Mouse (Mus musculus) gonadal fat pad, adult 2 months (tissue): Measurements from ENCODE around the gene Ndufs6. TPM values are rescaled to one million over a fixed set of nuclear protein-coding genes. Genes with fewer than 3 reads are reported as not detected.

ENCODE experiments used
- DNase-seq: peaks from one replicate; pipeline ENCODE4 v3.0.0-alpha.2; 2012; ENCODE audit warnings: low read depth
- polyA plus RNA-seq: library from polyadenylated mRNA; depleted of rRNA; stranded (reverse); fragments of >200 nt; gene quantifications from 2 replicates; pipeline ENCODE4 v1.2.3, GENCODE M21; 2012; rRNA removed

The Ndufs6 gene
- polyA plus RNA-seq = 88.6 and 109 TPM in 2 replicates

GRCm38 (mm10) chr13:73327827-73328698 lies at the start of gene Ndufs6, which contains the start of gene Mrpl36:
Gene Ndufs6, minus strand, starts transcription at chr13:73328542.
Gene Mrpl36, plus strand, starts transcription at chr13:73328513.
- DNase-seq = peak; percentile 42

DNA sequence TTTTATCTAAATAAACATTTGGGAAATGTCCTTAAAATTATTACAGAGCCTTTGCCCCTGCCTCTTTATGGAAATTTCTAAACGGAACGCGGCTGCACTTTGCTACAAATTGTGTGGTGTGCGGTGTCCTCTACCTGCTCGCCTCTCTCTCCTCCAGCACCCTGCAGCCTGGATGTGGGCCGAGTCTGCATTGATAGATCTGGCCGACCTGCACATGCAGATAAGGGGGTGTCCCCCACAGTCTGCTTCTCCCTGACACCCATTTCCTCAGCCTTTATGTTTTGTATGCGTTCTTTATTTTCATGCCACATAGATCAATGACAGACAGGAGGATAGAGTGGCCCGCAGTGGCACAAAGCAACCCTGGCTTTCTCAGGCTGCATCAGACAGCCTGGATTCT lies 49.3 kb upstream of the Ndufs6 start:
- DNase-seq = no peak

GRCm38 (mm10) chr13:73374612-73375011 lies 46.3 kb upstream of the Ndufs6 start:
- no peak for DNase-seq

GRCm38 (mm10) chr13:73373367-73373766 lies 45.0 kb upstream of the Ndufs6 start:
- DNase-seq = no peak

- DNase-seq = no peak
These were observed 28.8 kb upstream of the Ndufs6 start for GRCm38 (mm10) chr13:73357106-73357505.

GRCm38 (mm10) chr13:73352491-73352890 lies 24.1 kb upstream of the Ndufs6 start:
- DNase-seq = no peak

DNA sequence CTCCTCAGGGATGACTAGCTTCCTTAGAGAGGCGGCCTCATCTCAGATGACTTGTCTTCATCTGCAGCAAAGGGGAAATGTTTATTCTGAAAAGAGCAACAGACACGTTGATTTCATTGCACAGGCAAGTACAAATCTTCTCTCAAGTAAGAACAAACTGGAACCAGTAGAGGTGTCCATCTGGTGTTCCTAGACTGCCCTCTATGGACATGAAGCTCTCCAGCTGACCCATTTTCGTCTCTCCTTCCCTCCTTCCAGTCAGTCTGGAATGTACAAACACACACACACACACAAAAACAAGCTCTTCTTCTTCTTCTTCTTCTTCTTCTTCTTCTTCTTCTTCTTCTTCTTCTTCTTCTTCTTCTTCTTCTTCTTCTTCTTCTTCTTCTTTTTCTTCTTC lies 23.6 kb upstream of the Ndufs6 start:
- DNase-seq = no peak

DNA sequence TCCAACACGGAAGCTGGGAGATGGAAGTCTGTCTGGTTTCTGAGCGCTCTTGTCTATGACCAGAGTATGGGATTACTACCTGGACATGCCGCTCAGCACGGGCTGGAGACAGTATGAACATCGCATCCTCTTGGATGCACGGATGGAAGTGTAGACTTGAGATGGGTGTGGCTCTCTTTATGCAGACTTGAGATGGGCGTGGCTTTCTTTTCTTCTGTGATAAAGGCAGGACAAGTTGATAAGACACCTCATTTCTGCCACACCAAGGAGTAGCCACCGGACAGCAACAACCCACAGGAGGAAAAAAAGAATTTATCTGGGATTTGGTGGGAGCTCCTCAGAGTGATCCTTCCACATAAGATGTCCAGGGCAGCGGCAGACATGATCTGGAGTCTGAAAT lies 22.4 kb upstream of the Ndufs6 start:
- no peak for DNase-seq

- DNase-seq = no peak
These were observed 19.7 kb upstream of the Ndufs6 start for GRCm38 (mm10) chr13:73347922-73348650.

DNA sequence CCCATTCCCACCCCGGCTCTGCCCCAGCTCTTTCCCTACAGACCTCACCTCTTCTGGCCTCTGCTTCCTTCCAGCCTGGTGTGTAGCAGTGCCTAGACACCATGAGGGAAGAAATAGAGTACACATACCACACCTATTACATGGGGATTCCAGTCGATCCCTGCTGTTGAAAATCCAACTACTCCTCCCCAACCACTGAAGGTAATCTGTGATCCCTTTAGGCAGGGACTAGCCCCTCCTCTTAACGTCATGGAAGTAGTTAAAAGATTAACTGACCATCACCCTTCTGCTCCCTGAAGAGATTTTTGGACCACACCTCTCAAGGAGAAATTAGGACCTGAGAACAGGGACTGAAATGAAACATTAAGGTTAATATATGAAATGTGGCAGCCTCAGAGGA lies 18.8 kb upstream of the Ndufs6 start:
- DNase-seq = no peak

DNA sequence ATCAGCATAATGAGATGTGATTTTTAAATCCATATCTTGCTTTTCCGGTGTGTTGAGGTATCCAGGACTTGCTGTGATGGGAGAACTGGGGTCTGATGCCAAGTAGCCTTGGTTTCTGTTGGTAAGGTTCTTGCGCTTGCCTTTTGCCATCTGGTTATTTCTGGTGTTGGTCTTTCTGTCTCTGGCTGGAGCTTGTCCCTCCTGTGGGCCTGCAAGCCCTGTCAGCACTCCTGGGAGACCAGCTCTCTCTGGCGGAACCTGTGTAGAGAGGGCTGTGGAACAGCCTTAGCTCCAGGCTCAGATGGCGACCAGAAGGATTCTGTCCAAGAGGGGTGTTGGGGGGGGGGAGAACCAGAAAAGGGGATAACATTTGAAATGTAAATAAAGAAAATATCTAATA lies 18.4 kb upstream of the Ndufs6 start:
- DNase-seq = no peak

- no peak for DNase-seq
These were observed 17.8 kb upstream of the Ndufs6 start for GRCm38 (mm10) chr13:73346131-73346530.

DNA sequence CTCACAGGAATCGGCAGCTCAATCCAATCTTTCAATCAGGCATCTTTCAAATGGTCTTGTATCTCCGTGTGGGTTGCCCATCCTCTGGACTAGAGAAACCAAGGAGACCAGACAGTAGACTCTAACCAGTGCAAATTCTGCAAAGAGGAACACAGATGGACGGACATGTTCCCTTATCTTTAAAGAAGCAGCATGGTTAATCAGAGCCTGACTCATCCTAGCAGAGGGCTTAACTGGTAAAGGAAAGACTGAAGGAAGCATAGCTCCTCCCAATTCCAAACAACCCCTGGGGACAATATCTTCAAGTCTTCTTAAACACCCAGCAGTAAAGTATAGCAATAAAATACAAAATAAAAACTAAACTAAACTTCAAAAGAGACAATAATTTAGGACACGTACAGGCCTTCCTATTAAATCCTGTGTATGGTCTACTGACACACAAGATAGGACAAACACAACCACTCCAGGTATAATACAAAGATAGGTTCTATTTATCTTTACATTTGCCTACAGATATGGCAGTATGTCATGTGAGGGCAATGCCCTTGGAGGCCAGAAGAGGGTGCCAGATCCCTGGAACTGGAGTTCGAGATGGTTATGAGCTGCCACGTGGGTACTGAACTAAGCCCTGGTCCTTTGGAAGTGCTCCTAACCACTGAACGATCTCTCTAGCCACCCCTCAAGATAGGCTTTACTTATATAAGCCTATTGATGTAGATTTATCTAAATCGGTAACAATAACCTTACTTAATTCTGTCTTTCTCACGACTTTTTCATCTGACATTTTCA lies 17.0 kb upstream of the Ndufs6 start:
- no peak for DNase-seq

GRCm38 (mm10) chr13:73336753-73337152 lies 8.4 kb upstream of the Ndufs6 start:
- no peak for DNase-seq

DNA sequence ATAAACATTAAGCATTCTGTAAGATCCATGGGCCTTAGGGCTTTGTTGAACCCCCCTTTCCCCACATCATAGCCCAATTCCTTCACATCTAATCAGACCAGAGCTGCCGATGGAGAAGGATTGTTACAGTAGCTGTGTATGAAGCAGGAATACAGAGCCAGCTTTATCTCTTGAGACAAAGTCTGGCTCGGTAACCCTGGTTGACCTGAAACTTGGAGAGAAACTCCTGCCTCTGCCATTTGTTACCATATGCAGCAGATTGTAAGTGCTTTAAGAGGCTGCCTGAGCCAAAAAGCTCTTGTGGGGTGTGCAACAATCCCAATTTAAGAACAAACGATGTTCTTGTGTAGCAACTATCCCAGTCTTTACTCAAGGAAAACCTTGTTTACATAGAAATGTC lies 3.4 kb upstream of the Ndufs6 start:
- no peak for DNase-seq

DNA sequence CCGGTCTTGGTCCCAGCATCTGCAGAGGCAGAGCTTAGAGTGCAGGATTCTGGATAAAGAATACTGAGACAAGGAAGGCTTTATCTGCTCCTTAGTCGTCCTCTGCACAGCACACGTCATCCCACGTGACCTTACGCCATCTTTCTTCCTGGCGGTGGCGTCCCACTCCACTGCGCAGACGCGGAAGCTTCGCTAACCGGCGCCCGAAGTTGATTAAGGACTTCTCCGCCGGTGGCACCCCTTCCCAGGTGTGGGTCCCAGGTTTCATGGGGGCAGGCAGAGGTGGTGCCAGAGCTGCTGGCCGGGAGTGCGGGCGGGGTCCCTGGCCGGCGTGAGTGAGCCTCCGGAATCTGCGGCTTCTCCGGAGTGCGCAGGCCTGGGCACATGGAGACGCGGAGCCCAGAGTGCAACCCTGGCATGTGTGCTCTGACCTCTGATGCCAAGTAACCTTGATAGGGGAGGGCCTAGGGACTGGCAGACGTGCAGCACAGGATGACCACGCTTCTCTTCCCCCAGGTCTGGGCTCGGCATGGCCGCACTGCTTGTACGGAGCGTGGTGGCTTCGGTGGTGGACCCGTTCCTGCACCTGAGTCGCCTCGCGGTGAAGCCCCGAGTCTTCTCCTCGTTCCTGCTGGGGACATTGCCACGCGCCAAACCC lies 2.6 kb upstream of the Ndufs6 start:
- DNase-seq = peak; percentile 45

- DNase-seq = no peak
These were observed 4.9 kb downstream of the Ndufs6 start for GRCm38 (mm10) chr13:73323406-73323805.

- DNase-seq = no peak
These were observed 5.7 kb downstream of the Ndufs6 start for GRCm38 (mm10) chr13:73322626-73323025.

DNA sequence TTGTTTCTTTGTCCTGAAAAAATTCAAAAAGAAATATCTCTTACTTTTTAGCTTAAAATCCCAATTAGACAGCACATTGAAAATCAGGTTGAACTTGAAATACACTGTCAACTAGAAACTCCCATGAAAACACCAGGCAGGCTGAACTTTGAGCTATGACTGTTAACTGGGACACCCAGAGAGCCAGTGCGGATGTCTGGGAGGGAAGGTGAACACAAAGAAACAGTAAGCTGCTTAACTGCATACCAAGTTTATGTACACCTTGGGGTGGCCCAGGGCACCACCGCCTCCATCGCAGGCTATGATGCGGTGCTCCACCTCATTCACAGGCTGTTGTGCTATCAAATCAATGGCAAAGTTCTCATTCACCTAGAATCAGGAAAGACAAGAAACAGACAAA lies 8.3 kb downstream of the Ndufs6 start:
- no peak for DNase-seq

- DNase-seq = no peak
These were observed 18.0 kb downstream of the Ndufs6 start for GRCm38 (mm10) chr13:73310183-73310929.

GRCm38 (mm10) chr13:73306430-73306829 lies 21.9 kb downstream of the Ndufs6 start:
- DNase-seq = no peak
